Mouse (Mus musculus): Measurements from ENCODE around the gene Gbp2. TPM values are rescaled to one million over a fixed set of nuclear protein-coding genes. Genes with fewer than 3 reads are reported as not detected.

The Gbp2 gene
- total RNA-seq, 1 experiment from 2014 or later, result 18.6 TPM

Small RNAs within 50 kb of the gene (microRNA-seq; reads per million reads assigned to microRNA genes)
- 0 reads per million in 2 experiments for gene Mir6381

Other genes with a start within 250 kb of the Gbp2 start
- gene Pdlim5, start 224.9 kb upstream of the Gbp2 start, total RNA-seq (2021), result 64.5 and 70.8 TPM in 2 replicates
- gene Gbp5, start 126.6 kb upstream of the Gbp2 start, total RNA-seq (2021), result 1.7 and 2.5 TPM in 2 replicates
- 11.0 and 15.8 TPM in 2 replicates for gene Gbp7, start 90.3 kb upstream of the Gbp2 start, total RNA-seq (2021)
- gene Gbp3, start 60.6 kb upstream of the Gbp2 start, total RNA-seq (2021), result 5.3 and 9.2 TPM in 2 replicates
- 0.21 and 0.33 TPM in 2 replicates for gene Gbp2b, start 25.8 kb upstream of the Gbp2 start, total RNA-seq (2021)
- 26.6 and 31.6 TPM in 2 replicates for gene Kyat3, start 80.4 kb downstream of the Gbp2 start, total RNA-seq (2021)
- 64.5 and 64.6 TPM in 2 replicates for gene Gtf2b, start 144.4 kb downstream of the Gbp2 start, total RNA-seq (2021)

All from adrenal gland, postnatal 25 days (tissue).